Mouse (Mus musculus) heart, adult 2 months (tissue): ENCODE data around the gene Csta1. TPM values are rescaled to one million over a fixed set of nuclear protein-coding genes. Genes with fewer than 3 reads are reported as not detected.
"Not testable (repeated sequence)": the region's sequence is repeated elsewhere in the genome, so short reads cannot be mapped to it uniquely, and the experiment has no call there.

Experiments used
- DNase-seq, 2 experiments: peaks; one replicate each; pipeline ENCODE4 v3.0.0; 2021
- H3K27ac ChIP-seq: fragments of 200-600 bp; 2 replicates; pipeline ENCODE4 v1.8.1; 2022
- H3K27me3 ChIP-seq: fragments of 200-500 bp; 2 replicates; pipeline ENCODE4 v1.6.1; 2012; ENCODE audit warnings: mild to moderate bottlenecking, low read length, inconsistent platforms, mixed read lengths; ENCODE audit not compliant: control insufficient read depth, insufficient read depth
- H3K36me3 ChIP-seq: fragments of 200-500 bp; 2 replicates; pipeline ENCODE4 v1.6.1; 2012; ENCODE audit warnings: low read length, inconsistent platforms; ENCODE audit not compliant: control insufficient read depth, insufficient read depth
- H3K4me1 ChIP-seq: fragments of 200-500 bp; 2 replicates; pipeline ENCODE4 v1.6.1; 2011; ENCODE audit warnings: low read length; ENCODE audit not compliant: control insufficient read depth, insufficient read depth
- H3K4me3 ChIP-seq: fragments of 200-600 bp; 2 replicates; pipeline ENCODE4 v1.8.1; 2022
- H3K79me2 ChIP-seq: fragments of 200-500 bp; replicated peaks from 2 replicates; pipeline ENCODE4 v1.6.1; 2012; ENCODE audit warnings: mild to moderate bottlenecking, inconsistent platforms, low read length, moderate library complexity, mixed read lengths; ENCODE audit not compliant: control insufficient read depth, insufficient read depth
- H3K9ac ChIP-seq: fragments of 200-500 bp; 2 replicates; pipeline ENCODE4 v1.6.1; 2012; ENCODE audit warnings: low read depth, mild to moderate bottlenecking, control low read depth, inconsistent platforms, low read length, mixed read lengths
- CTCF ChIP-seq: fragments of 200-600 bp; IDR thresholded peaks from 2 replicates; pipeline ENCODE4 v1.8.1; 2022; ENCODE audit warnings: antibody characterized with exemption, mild to moderate bottlenecking, moderate library complexity
- EP300 ChIP-seq: fragments of 200-500 bp; IDR thresholded peaks from 2 replicates; pipeline ENCODE4 v1.6.1; 2011; ENCODE audit warnings: low read depth, low read length, control low read depth; ENCODE audit not compliant: insufficient read depth
- POLR2A ChIP-seq: fragments of 200-500 bp; IDR thresholded peaks from 2 replicates; pipeline ENCODE4 v1.6.1; 2011; ENCODE audit warnings: mild to moderate bottlenecking, low read depth, low read length, control low read depth; ENCODE audit not compliant: insufficient read depth
- WGBS: fragments of 180-500 bp; shearing (Covaris S2); methylation state at CpG from one replicate; pipeline ENCODE4 v1.1.7; 2018; 5-methylcytosine and 5-hydroxymethylcytosine counted together
- intact Hi-C: fragments of 180-260 bp; cut with DNase I; formaldehyde crosslinking; loops from one replicate; pipeline ENCODE4 v1.15.1; 2025
- long read RNA-seq: library from polyadenylated mRNA; stranded (forward); transcript quantifications from one replicate; pipeline ENCODE4 v2.0.0, GENCODE M21; 2021
- polyA plus RNA-seq: library from polyadenylated mRNA; depleted of rRNA; stranded (reverse); fragments of >200 nt; gene quantifications from 2 replicates; pipeline ENCODE4 v1.2.3, GENCODE M21; 2012; rRNA removed
- total RNA-seq, 2 experiments: library from RNA; stranded (reverse); gene quantifications; 2 replicates each; pipeline ENCODE4 v1.2.3; 2021

Csta1 gene
- not detected for total RNA-seq
- not detected in 2 replicates for polyA plus RNA-seq
- long read RNA-seq: 0 reads

DNA sequence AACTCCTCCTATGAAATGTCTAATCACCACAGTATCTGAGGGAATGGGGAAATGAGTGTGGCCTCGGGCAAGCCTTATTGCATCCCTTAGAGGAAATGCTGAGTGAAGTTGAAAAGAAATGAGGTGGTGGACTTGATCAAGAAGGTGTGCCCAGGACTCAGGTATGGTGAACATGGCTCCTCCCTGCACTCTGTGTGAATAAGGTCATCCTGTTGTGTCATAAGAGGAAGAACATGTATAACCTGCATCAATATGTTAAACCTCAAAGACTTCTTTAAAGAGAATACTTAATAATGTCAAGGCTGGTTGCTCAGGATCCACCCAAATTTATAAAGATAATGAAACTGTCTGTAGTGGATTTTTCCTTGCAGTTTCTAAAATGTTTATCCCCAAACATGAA is at the start of gene Csta1:
Csta1 (minus strand) TSS at position 101 of the 400 bp plus-strand sequence.
- TF ChIP-seq POLR2A (no peak), CTCF (no peak), EP300 (no peak)
- WGBS: 62% methylated on average over 1 of the region's 1 CpGs
- no peak within 1 kb of the TSS for H3K9ac ChIP-seq
- intact Hi-C loops: no loop called here
- H3K36me3 ChIP-seq: no peaks in the 10 kb centered on the region
- no peak within 1 kb of the TSS for H3K27ac ChIP-seq
- H3K79me2 ChIP-seq: no peaks in the 10 kb centered on the region
- DNase-seq: no peak
- H3K4me3 ChIP-seq: no peak within 1 kb of the TSS
- H3K4me1 ChIP-seq: no peaks in the 10 kb centered on the region
- H3K27me3 ChIP-seq: peaks cover 2% of the 10 kb centered on the region; the same call in 1 of the 2 replicates

DNA sequence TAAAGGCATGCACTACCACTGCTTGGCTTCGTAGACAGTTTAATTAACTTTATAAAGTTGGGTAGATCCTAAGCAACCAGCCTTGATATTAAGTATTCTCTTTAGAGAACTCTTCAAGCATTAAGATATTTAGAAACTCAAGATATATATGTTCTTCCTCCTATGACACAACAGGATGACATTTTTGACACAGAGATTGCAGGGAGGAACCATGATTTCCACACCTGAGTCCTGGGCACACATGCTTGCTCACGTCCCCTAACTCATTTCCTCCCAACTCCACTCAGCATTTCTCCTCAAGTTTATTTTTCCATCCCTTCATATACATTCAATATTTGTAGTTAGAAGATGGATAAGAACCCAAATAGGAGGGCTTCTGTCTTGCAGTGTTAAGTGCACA is 48.9 kb upstream of the Csta1 start:
- Histone ChIP-seq H3K79me2 (no peaks in the 10 kb centered on the region), H3K27me3 (no peaks in the 10 kb centered on the region), H3K27ac (no peak overlapping the region), H3K9ac (no peak overlapping the region), H3K36me3 (no peaks in the 10 kb centered on the region), H3K4me3 (no peak overlapping the region), H3K4me1 (no peaks in the 10 kb centered on the region)
- no peak for TF ChIP-seq POLR2A
- TF ChIP-seq EP300: no peak
- TF ChIP-seq CTCF: no peak
- 63% methylated on average over 2 of the region's 2 CpGs for WGBS
- no peak for DNase-seq
- intact Hi-C loops: no loop called here

GRCm38 (mm10) chr16:36176108-36176507 is 45.1 kb upstream of the Csta1 start:
- DNase-seq: no peak
- no peak overlapping the region for H3K4me3 ChIP-seq
- intact Hi-C loops: no loop called here
- H3K4me1 ChIP-seq: no peaks in the 10 kb centered on the region
- no peaks in the 10 kb centered on the region for H3K36me3 ChIP-seq
- no peaks in the 10 kb centered on the region for H3K27me3 ChIP-seq
- H3K79me2 ChIP-seq: no peaks in the 10 kb centered on the region
- H3K9ac ChIP-seq: no peak overlapping the region
- no peak overlapping the region for H3K27ac ChIP-seq
- TF ChIP-seq CTCF: no peak
- TF ChIP-seq EP300: no peak
- no peak for TF ChIP-seq POLR2A

- H3K4me3 ChIP-seq, intact Hi-C loops, H3K27me3 ChIP-seq, H3K36me3 ChIP-seq, DNase-seq, H3K79me2 ChIP-seq, H3K9ac ChIP-seq, H3K4me1 ChIP-seq, H3K27ac ChIP-seq: not testable (repeated sequence)
- 84% methylated on average over 10 of the region's 10 CpGs for WGBS
Measured at GRCm38 (mm10) chr16:36167841-36168240, 36.8 kb upstream of the Csta1 start.

- no peak within 1 kb of the TSS for H3K4me3 ChIP-seq
- H3K4me1 ChIP-seq: no peaks in the 10 kb centered on the region
- intact Hi-C loops: no loop called here
- no peaks in the 10 kb centered on the region for H3K27me3 ChIP-seq
- H3K79me2 ChIP-seq: no peaks in the 10 kb centered on the region
- no peak for TF ChIP-seq CTCF
- no peak for TF ChIP-seq EP300
- TF ChIP-seq POLR2A: no peak
- no peak within 1 kb of the TSS for H3K9ac ChIP-seq
- DNase-seq: no peak
- no peak within 1 kb of the TSS for H3K27ac ChIP-seq
- H3K36me3 ChIP-seq: no peaks in the 10 kb centered on the region
Measured at GRCm38 (mm10) chr16:36156402-36156975, 25.4 kb upstream of the Csta1 start, which contains the start of gene Stfa2l1. TSS of gene Stfa2l1 (plus strand) at chr16:36156811.

DNA sequence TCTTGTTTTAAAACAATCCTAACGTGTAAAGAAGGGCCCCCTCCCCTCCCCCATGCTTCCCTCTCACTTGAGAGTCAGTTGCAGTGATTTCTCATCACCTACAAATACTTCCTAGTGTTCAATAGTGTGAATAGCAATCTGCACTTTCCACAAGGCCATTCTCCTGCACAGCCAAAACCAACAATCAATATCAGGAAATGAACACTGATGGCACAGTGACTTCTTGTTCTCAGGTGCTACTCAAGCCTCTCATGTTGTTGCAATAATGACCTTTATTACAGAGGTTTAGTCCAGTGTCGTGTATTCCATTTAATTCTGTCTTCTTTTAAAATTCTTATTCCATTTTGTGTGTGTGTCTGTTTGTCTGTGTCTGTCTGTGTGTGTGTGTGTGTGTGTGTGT is 7.2 kb upstream of the Csta1 start:
- Histone ChIP-seq H3K27me3 (peaks cover 2% of the 10 kb centered on the region; the same call in 1 of the 2 replicates), H3K4me3 (no peak overlapping the region), H3K79me2 (no peaks in the 10 kb centered on the region), H3K9ac (no peak overlapping the region), H3K4me1 (no peaks in the 10 kb centered on the region), H3K27ac (no peak overlapping the region), H3K36me3 (no peaks in the 10 kb centered on the region)
- WGBS: 74% methylated on average over 2 of the region's 2 CpGs
- TF ChIP-seq EP300: no peak
- TF ChIP-seq CTCF: no peak
- no peak for TF ChIP-seq POLR2A
- intact Hi-C loops: no loop called here
- no peak for DNase-seq
